Mouse (Mus musculus): Measurements from ENCODE around the gene Psip1. TPM values are rescaled to one million over a fixed set of nuclear protein-coding genes. Genes with fewer than 3 reads are reported as not detected.
"Not testable (repeated sequence)": the region's sequence is repeated elsewhere in the genome, so short reads cannot be mapped to it uniquely, and the experiment has no call there.

The Psip1 gene
- polyA plus RNA-seq, 1 experiment from 2014 or later: 371 TPM

GRCm38 (mm10) chr4:83497013-83497412 is 10.8 kb upstream of the Psip1 start:
- not testable (repeated sequence) for H3K4me3 ChIP-seq; H3K4me1 ChIP-seq; ATAC-seq; H3K4me2 ChIP-seq; H3K27ac ChIP-seq; H3K27me3 ChIP-seq; H3K36me3 ChIP-seq (ENCODE audit: poor library complexity, severe bottlenecking); H3K9me3 ChIP-seq (replicated peaks); H3K9ac ChIP-seq
- WGBS: 94% methylated on average over 5 of the region's 5 CpGs

DNA sequence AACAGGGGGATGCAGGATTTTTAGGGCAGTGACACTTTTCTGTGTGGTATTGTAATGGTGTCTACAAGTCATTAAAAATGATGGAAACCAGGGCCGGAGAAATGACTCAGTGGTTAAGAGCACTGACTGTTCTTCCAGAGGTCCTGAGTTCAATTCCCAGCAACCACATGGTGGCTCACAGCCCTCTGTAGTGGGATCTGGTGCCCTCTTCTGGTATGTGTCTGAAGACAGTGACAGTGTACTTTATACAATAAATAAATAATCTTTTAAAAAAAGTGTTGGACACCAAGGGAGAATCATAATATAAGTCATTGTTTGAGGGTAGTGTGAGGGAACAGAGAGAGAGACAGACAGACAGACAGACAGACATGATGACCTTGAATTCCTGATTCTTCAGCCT is 6.9 kb upstream of the Psip1 start:
- WGBS: 94% methylated on average over 1 of the region's 1 CpGs
- Histone ChIP-seq H3K4me1 (no peaks in the 10 kb centered on the region), H3K9ac (no peak overlapping the region), H3K27me3 (no peaks in the 10 kb centered on the region), H3K4me2 (no peak overlapping the region), H3K27ac (no peak overlapping the region), H3K4me3 (no peak overlapping the region), H3K9me3 (replicated peaks) (no peaks in the 10 kb centered on the region), H3K36me3 (ENCODE audit: poor library complexity, severe bottlenecking) (no peaks in the 10 kb centered on the region)
- no peak for ATAC-seq

DNA sequence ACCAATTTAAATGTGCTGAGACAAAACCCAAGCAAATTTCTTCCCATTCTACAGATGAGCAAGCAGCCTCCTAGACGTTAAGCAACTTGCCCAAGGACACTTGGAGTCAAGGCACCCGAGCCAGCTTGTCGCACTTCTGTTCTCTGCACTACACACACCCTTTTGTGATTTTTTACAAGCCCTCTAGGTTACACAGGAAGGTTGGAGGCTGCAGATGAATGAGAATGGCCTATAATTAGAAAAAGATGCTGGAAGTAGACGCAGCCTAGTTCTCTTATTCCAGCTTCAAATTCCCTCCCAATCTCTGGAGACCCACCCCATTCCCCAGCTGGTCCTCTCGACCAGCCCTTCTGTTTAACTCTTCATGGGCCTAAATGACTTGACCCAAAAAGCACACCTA is 2.9 kb upstream of the Psip1 start:
- Histone ChIP-seq H3K27ac (no peak overlapping the region), H3K36me3 (ENCODE audit: poor library complexity, severe bottlenecking) (no peaks in the 10 kb centered on the region), H3K4me1 (peaks cover 20% of the 10 kb centered on the region), H3K27me3 (no peaks in the 10 kb centered on the region), H3K9me3 (replicated peaks) (no peaks in the 10 kb centered on the region), H3K9ac (no peak overlapping the region), H3K4me3 (no peak overlapping the region), H3K4me2 (no peak overlapping the region)
- ATAC-seq: no peak
- WGBS: 30% methylated on average over 5 of the region's 5 CpGs

- WGBS: 0% methylated on average over 21 of the region's 40 CpGs
- peak; percentile 84 for ATAC-seq
These were observed 533 bp downstream of the Psip1 start for GRCm38 (mm10) chr4:83485735-83486116.

GRCm38 (mm10) chr4:83485250-83485649 is 1.0 kb downstream of the Psip1 start:
- Histone ChIP-seq H3K9me3 (replicated peaks) (no peaks in the 10 kb centered on the region), H3K9ac (peak overlapping the region; percentile 98), H3K27me3 (no peaks in the 10 kb centered on the region), H3K27ac (peak overlapping the region; percentile 99), H3K4me1 (peaks cover 35% of the 10 kb centered on the region), H3K36me3 (ENCODE audit: poor library complexity, severe bottlenecking) (peaks cover 26% of the 10 kb centered on the region), H3K4me2 (peak overlapping the region; percentile 63), H3K4me3 (peak overlapping the region; percentile 92)
- no peak for ATAC-seq
- WGBS: 16% methylated on average over 12 of the region's 12 CpGs

More at GRCm38 (mm10) chr4:83485735-83486116, 533 bp downstream of the Psip1 start:
- peak overlapping the region; percentile 98 for H3K9ac ChIP-seq
- H3K27ac ChIP-seq: peak overlapping the region; percentile 99
- peaks cover 35% of the 10 kb centered on the region for H3K4me1 ChIP-seq
- H3K9me3 ChIP-seq (replicated peaks): no peaks in the 10 kb centered on the region
- H3K36me3 ChIP-seq (ENCODE audit: poor library complexity, severe bottlenecking): peaks cover 23% of the 10 kb centered on the region
- H3K27me3 ChIP-seq: no peaks in the 10 kb centered on the region
- peak overlapping the region; percentile 63 for H3K4me2 ChIP-seq
- H3K4me3 ChIP-seq: peak overlapping the region; percentile 92

- Histone ChIP-seq H3K27me3 (no peaks in the 10 kb centered on the region), H3K9ac (no peak overlapping the region), H3K4me1 (0 out of 2 replicates have a peak, but pooled peaks cover 3% of the 10 kb centered on the region), H3K36me3 (ENCODE audit: poor library complexity, severe bottlenecking) (peaks cover 85% of the 10 kb centered on the region), H3K9me3 (replicated peaks) (no peaks in the 10 kb centered on the region), H3K27ac (no peak overlapping the region), H3K4me2 (no peak overlapping the region), H3K4me3 (no peak overlapping the region)
- 67% methylated on average over 3 of the region's 3 CpGs for WGBS
- ATAC-seq: no peak
These were observed 18.1 kb downstream of the Psip1 start for GRCm38 (mm10) chr4:83468208-83468607.

GRCm38 (mm10) chr4:83467615-83468014 is 18.6 kb downstream of the Psip1 start:
- Histone ChIP-seq H3K9ac (no peak overlapping the region), H3K36me3 (ENCODE audit: poor library complexity, severe bottlenecking) (peaks cover 85% of the 10 kb centered on the region), H3K27me3 (no peaks in the 10 kb centered on the region), H3K4me1 (0 out of 2 replicates have a peak, but pooled peaks cover 3% of the 10 kb centered on the region), H3K27ac (peak overlapping the region; percentile 6; the same call in 1 of the 2 replicates), H3K4me2 (no peak overlapping the region), H3K4me3 (no peak overlapping the region), H3K9me3 (replicated peaks) (no peaks in the 10 kb centered on the region)
- 84% methylated on average over 7 of the region's 7 CpGs for WGBS
- ATAC-seq: peak; percentile 48; the same call in 1 of the 2 replicates

- H3K36me3 ChIP-seq (ENCODE audit: poor library complexity, severe bottlenecking): peaks cover 75% of the 10 kb centered on the region
- H3K27me3 ChIP-seq: no peaks in the 10 kb centered on the region
- H3K27ac ChIP-seq: no peak overlapping the region
- no peak overlapping the region for H3K4me2 ChIP-seq
- H3K9me3 ChIP-seq (replicated peaks): no peaks in the 10 kb centered on the region
- ATAC-seq: no peak
- 0 out of 2 replicates have a peak, but pooled peaks cover 3% of the 10 kb centered on the region for H3K4me1 ChIP-seq
- H3K9ac ChIP-seq: no peak overlapping the region
- H3K4me3 ChIP-seq: no peak overlapping the region
- WGBS: 94% methylated on average over 7 of the region's 7 CpGs
These were observed 21.4 kb downstream of the Psip1 start for GRCm38 (mm10) chr4:83464827-83465226.

GRCm38 (mm10) chr4:83460106-83460505 is 26.2 kb downstream of the Psip1 start:
- 90% methylated on average over 5 of the region's 5 CpGs for WGBS
- peaks cover 77% of the 10 kb centered on the region for H3K36me3 ChIP-seq (ENCODE audit: poor library complexity, severe bottlenecking)
- no peaks in the 10 kb centered on the region for H3K9me3 ChIP-seq (replicated peaks)
- no peak overlapping the region for H3K4me2 ChIP-seq
- no peak overlapping the region for H3K9ac ChIP-seq
- no peak overlapping the region for H3K4me3 ChIP-seq
- no peaks in the 10 kb centered on the region for H3K27me3 ChIP-seq
- no peak for ATAC-seq
- H3K27ac ChIP-seq: no peak overlapping the region
- H3K4me1 ChIP-seq: no peaks in the 10 kb centered on the region

DNA sequence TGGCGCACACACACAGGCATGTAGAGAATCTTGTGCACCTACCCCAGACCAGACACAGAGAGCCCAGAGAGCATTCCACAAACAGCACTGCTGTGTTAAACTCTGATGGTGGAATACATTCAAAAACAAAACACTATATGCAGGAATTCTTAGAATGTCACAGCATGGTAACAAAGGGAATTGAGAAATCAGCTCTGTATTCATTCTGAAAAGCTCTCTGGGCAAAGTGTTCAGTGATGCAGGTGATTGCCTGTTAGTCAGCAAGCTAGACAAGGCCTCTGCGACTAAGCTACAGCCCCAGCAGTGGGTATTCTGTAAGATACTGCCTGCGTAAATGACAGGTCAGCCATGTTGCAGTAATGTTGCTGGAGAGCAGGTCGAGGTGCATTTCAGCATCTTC is 35.5 kb downstream of the Psip1 start:
- Histone ChIP-seq H3K36me3 (ENCODE audit: poor library complexity, severe bottlenecking) (peaks cover 63% of the 10 kb centered on the region), H3K27me3 (no peaks in the 10 kb centered on the region), H3K9me3 (replicated peaks) (no peaks in the 10 kb centered on the region), H3K4me3 (no peak overlapping the region), H3K9ac (no peak overlapping the region), H3K4me2 (no peak overlapping the region), H3K27ac (no peak overlapping the region), H3K4me1 (no peaks in the 10 kb centered on the region)
- 90% methylated on average over 4 of the region's 4 CpGs for WGBS
- ATAC-seq: no peak

DNA sequence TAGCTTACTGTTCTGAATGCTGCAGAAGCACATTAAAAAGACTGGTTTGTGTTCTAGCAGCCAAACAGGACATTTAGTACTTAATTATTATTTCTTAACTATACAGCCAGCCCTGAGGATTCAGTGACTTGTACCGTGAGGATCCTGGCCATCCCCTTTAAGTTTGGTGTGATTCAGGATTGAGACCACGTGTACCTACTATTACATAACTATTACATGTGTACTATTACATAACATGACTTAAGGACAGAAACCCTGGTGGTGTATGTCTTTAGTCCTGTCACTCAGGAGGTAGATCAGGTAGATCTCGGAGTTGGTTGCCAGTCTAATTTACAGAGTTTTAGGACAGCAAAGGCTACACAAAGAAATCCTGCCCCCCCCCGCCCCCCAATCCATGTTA is 45.2 kb downstream of the Psip1 start:
- Histone ChIP-seq H3K36me3 (ENCODE audit: poor library complexity, severe bottlenecking) (peaks cover 58% of the 10 kb centered on the region), H3K27me3 (no peaks in the 10 kb centered on the region), H3K9ac (no peak overlapping the region), H3K9me3 (replicated peaks) (no peaks in the 10 kb centered on the region), H3K27ac (no peak overlapping the region), H3K4me3 (no peak overlapping the region), H3K4me1 (no peaks in the 10 kb centered on the region), H3K4me2 (no peak overlapping the region)
- 90% methylated on average over 4 of the region's 4 CpGs for WGBS
- ATAC-seq: no peak

DNA sequence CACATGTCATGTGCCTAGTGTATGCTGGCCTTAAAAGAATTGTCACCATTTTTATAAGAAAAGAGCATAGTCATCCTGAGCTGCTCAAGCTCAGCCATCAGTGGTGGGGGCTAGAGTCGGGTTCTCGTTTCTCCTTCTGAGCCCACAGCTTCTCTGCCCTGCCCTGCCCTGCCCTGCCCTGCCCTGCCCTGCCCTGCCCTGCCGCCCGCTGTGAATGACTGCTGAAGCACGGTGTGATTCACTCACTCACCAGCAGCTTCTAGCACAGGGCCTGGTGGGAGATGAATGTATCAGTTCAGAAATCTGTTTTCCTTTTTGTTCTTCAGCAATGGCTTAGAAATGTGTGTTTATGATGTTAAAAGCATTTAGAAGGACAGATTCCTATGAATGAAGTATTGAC is 47.2 kb downstream of the Psip1 start:
- no peaks in the 10 kb centered on the region for H3K4me1 ChIP-seq
- H3K4me3 ChIP-seq: no peak overlapping the region
- H3K9ac ChIP-seq: no peak overlapping the region
- WGBS: 64% methylated on average over 5 of the region's 5 CpGs
- no peaks in the 10 kb centered on the region for H3K9me3 ChIP-seq (replicated peaks)
- H3K27ac ChIP-seq: no peak overlapping the region
- peaks cover 78% of the 10 kb centered on the region for H3K36me3 ChIP-seq (ENCODE audit: poor library complexity, severe bottlenecking)
- no peak for ATAC-seq
- H3K27me3 ChIP-seq: no peaks in the 10 kb centered on the region
- H3K4me2 ChIP-seq: no peak overlapping the region

DNA sequence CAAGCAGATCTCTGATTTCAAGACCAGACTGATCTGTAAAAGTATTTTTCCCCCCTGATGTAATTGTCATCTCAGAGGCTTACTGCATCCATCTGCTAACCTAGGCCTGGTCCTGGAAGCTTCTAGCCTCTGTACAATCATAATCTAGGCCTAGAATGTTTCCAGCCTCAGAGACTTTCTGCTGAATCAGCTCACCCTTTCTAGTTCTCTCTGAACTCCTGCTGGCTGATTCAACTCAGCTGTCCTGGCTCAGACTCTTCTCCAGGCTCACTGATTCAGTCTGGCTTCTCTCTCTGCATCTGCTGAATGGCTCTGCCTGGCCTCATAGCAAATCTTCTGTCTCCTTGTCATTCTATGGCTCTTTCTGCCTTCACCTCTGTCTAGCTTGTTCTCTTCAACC is 48.1 kb downstream of the Psip1 start:
- no peaks in the 10 kb centered on the region for H3K27me3 ChIP-seq
- H3K4me1 ChIP-seq: no peaks in the 10 kb centered on the region
- H3K9ac ChIP-seq: no peak overlapping the region
- H3K4me2 ChIP-seq: no peak overlapping the region
- peaks cover 87% of the 10 kb centered on the region for H3K36me3 ChIP-seq (ENCODE audit: poor library complexity, severe bottlenecking)
- no peaks in the 10 kb centered on the region for H3K9me3 ChIP-seq (replicated peaks)
- no peak for ATAC-seq
- no peak overlapping the region for H3K27ac ChIP-seq
- no peak overlapping the region for H3K4me3 ChIP-seq

Data from forebrain, embryonic 13.5 days (tissue).